Mouse (Mus musculus) B cell, adult 2 months (primary cell): ENCODE results near the gene Chst12.

Experiments
- DNase-seq, 2 experiments: peaks; one replicate each; pipeline ENCODE4 v3.0.0; 2022

Gene Chst12

GRCm38 (mm10) chr5:140517921-140518230, 12.5 kb downstream of the Chst12 start:
- DNase-seq, result no peak

GRCm38 (mm10) chr5:140521196-140521595, 15.8 kb downstream of the Chst12 start:
- DNase-seq, result no peak

GRCm38 (mm10) chr5:140526754-140527153, 21.4 kb downstream of the Chst12 start:
- no peak for DNase-seq

GRCm38 (mm10) chr5:140538111-140538683, 32.8 kb downstream of the Chst12 start:
- DNase-seq, result no peak

GRCm38 (mm10) chr5:140540106-140540505, 34.8 kb downstream of the Chst12 start:
- DNase-seq, result peak; percentile 92 to 93

- no peak for DNase-seq
These were observed 37.6 kb downstream of the Chst12 start for GRCm38 (mm10) chr5:140542811-140543575.

GRCm38 (mm10) chr5:140545651-140546050, 40.3 kb downstream of the Chst12 start:
- DNase-seq, result no peak

GRCm38 (mm10) chr5:140546332-140546731, 41.0 kb downstream of the Chst12 start:
- no peak for DNase-seq

- DNase-seq, result no peak
These were observed 44.1 kb downstream of the Chst12 start for GRCm38 (mm10) chr5:140549306-140550047.

- DNase-seq, result no peak
These were observed 48.4 kb downstream of the Chst12 start for GRCm38 (mm10) chr5:140553719-140554118.

- no peak for DNase-seq
These were observed 51.5 kb downstream of the Chst12 start for GRCm38 (mm10) chr5:140556859-140557258.

- no peak for DNase-seq
These were observed 57.3 kb downstream of the Chst12 start for GRCm38 (mm10) chr5:140562601-140563000.

- DNase-seq, result no peak
These were observed 59.5 kb downstream of the Chst12 start, which contains the start of gene Grifin for GRCm38 (mm10) chr5:140564896-140565295. Gene Grifin, minus strand, starts transcription at chr5:140565071.

GRCm38 (mm10) chr5:140565451-140565850, 60.1 kb downstream of the Chst12 start:
- DNase-seq, result no peak

- peak; percentile 67 to 69 for DNase-seq
These were observed 60.5 kb downstream of the Chst12 start for GRCm38 (mm10) chr5:140565856-140566255.

GRCm38 (mm10) chr5:140566271-140566670, 60.9 kb downstream of the Chst12 start:
- DNase-seq, result no peak

- peak; percentile 88 to 90 for DNase-seq
These were observed 62.0 kb downstream of the Chst12 start for GRCm38 (mm10) chr5:140567321-140567720.

- no peak for DNase-seq
These were observed 62.4 kb downstream of the Chst12 start for GRCm38 (mm10) chr5:140567751-140568150.

- DNase-seq, result peak; percentile 84 to 85
These were observed 63.1 kb downstream of the Chst12 start for GRCm38 (mm10) chr5:140568321-140568970.

- no peak for DNase-seq
These were observed 63.8 kb downstream of the Chst12 start for GRCm38 (mm10) chr5:140569032-140569595.

GRCm38 (mm10) chr5:140570223-140570870, 65.0 kb downstream of the Chst12 start:
- DNase-seq, result no peak

GRCm38 (mm10) chr5:140571201-140571600, 65.9 kb downstream of the Chst12 start:
- DNase-seq, result no peak
